Mouse (Mus musculus): ENCODE results near the gene Gtf3c4. TPM values are rescaled to one million over a fixed set of nuclear protein-coding genes. Genes with fewer than 3 reads are reported as not detected.

The Gtf3c4 gene
- polyA plus RNA-seq (2017; shearing (Covaris generic)) = 10 to 100 TPM; 11.9 to 13.8 TPM

GRCm38 (mm10) chr2:28840222-28840951 lies at the start of gene Gtf3c4, which contains the start of gene Ddx31:
TSS of gene Gtf3c4 (minus strand) at chr2:28840360.
TSS of gene Ddx31 (plus strand) at chr2:28840406.

Other genes with a start within 250 kb of the Gtf3c4 start
- 1 to 10 TPM in 1 of 2 experiments, under 1 TPM in 1; 0.16 to 1.1 TPM for gene Gfi1b, start 218.4 kb downstream of the Gtf3c4 start, polyA plus RNA-seq (2017; shearing (Covaris generic))
- 10 to 100 TPM; 26.7 to 29.9 TPM for gene Tsc1, start 199.1 kb downstream of the Gtf3c4 start, polyA plus RNA-seq (2017; shearing (Covaris generic))
- gene Spaca9, start 140.6 kb downstream of the Gtf3c4 start, polyA plus RNA-seq (2017; shearing (Covaris generic)) = 1 to 10 TPM in 1 of 2 experiments, under 1 TPM in 1; 0.29 to 1.2 TPM
- 1 to 10 TPM in 1 of 2 experiments, not detected in 1; 1.6 TPM for gene Ak8, start 140.2 kb downstream of the Gtf3c4 start, polyA plus RNA-seq (2017; shearing (Covaris generic))
- gene Ddx31, start within 50 bp of the Gtf3c4 start, polyA plus RNA-seq (2017; shearing (Covaris generic)) = 10 to 100 TPM; 26.1 to 29.3 TPM
- not detected for gene Barhl1, start 76.3 kb upstream of the Gtf3c4 start, polyA plus RNA-seq (2017; shearing (Covaris generic))
- 1 to 10 TPM in 1 of 2 experiments, under 1 TPM in 1; 0.68 to 2.1 TPM for gene Cfap77, start 214.7 kb upstream of the Gtf3c4 start, polyA plus RNA-seq (2017; shearing (Covaris generic))
- gene Ttf1, start 219.9 kb upstream of the Gtf3c4 start, polyA plus RNA-seq (2017; shearing (Covaris generic)) = 10 to 100 TPM; 24.4 to 28.7 TPM

All from inflammation-experienced regulatory T-cells (primary cell).